Mouse (Mus musculus) B cell, adult 2 months (primary cell): Measurements from ENCODE around the gene Polr2j.
A peak's percentile ranks its signal among the peaks of the same experiment; 100 is the strongest.
"Not testable (repeated sequence)": the region's sequence is repeated elsewhere in the genome, so short reads cannot be mapped to it uniquely, and the experiment has no call there.

Source experiments
- DNase-seq, 2 experiments: peaks; one replicate each; pipeline ENCODE4 v3.0.0; 2022

Polr2j gene

DNA sequence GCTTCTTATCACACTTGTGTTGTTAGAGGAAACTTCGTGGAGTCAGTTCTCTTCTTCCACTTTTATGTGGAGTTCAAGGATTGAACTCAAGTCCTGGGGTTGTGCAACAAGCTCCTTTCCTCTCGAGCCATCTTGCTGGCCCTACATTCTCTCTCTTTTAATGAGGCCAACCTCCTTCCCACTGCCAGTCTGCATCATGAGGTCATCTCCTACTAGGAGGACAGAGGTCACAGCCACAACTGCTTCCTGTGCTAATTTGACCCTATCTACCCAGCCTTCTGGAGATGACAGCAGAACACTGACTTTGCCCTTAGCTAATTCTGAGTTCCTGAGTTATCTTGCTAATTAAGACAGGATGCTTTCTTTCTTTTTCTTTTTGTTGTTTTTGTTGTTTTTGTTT is 7.9 kb upstream of the Polr2j start:
- no peak for DNase-seq

DNA sequence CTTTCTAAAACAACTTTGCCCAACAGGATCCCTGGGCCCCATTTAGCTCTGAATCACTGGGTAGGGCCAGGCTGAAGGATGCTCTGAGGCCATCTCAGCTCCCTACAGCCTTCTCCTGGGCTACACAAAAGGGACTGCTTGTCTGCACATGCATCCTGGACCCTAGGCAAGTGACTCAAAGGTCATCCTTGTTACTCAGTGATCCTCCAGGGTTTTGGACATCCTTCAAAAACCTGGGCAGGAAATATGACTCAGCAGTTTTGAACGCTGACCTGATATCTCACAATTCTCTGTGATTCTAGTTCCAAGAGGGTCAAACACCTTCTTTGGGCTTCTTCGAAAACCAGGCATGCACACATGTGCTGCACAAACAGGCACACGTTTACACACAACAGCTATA is 7.4 kb upstream of the Polr2j start:
- no peak for DNase-seq

DNA sequence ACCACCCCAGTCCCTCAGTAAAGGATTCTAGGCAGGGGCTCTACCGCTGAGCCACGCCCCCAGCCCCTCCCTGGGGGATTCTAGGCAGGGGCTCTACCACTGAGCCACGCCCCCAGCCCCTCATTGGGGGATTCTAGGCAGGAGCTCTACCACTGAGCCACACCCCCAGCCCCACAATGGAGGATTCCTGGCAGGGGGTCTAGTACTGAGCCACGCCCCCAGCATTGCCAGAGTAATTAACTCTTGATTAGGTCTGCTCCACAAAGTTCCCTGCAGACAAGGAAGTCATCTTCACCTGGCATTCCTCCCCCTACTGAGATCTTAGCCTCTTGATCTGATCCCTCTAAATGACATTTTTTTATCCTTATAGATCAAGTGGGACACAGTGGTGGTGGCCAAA is 2.9 kb upstream of the Polr2j start:
- not testable (repeated sequence) for DNase-seq

DNA sequence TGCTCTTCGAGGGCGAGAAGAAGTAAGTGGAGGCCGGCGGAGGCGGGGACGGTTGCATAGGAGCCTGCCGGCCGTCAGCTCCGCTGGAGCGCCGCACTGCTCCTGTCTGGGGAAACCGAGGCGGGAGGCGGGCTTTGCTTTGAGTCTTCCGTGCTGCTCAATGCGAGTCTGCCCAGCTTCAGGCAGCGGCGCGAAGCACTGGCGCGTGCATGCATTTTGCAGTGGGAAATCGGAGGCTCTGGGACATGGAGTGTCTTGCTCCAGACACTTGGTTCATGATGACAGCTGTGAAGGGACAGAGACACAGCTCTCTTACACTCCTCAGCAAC is 317 bp downstream of the Polr2j start:
- DNase-seq, result no peak

DNA sequence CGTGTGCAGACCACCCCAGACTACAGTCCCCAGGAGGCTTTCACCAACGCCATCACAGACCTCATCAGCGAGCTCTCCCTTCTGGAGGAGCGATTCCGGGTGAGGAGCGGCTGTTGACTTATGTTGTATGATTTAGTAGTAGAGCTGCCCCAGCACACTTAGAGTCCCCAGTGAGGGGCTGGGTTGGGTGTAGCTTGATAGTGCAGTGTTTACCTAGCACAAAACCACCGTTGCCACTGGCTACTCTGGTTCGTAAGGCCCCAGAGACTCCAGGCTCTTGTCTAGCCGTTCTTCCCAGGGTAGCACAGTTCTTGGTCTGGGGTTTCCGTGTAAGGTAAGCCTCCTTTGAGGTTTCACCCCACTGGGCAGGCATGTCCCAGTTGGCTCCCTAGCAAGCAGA is 5.7 kb downstream of the Polr2j start:
- DNase-seq, result no peak

DNA sequence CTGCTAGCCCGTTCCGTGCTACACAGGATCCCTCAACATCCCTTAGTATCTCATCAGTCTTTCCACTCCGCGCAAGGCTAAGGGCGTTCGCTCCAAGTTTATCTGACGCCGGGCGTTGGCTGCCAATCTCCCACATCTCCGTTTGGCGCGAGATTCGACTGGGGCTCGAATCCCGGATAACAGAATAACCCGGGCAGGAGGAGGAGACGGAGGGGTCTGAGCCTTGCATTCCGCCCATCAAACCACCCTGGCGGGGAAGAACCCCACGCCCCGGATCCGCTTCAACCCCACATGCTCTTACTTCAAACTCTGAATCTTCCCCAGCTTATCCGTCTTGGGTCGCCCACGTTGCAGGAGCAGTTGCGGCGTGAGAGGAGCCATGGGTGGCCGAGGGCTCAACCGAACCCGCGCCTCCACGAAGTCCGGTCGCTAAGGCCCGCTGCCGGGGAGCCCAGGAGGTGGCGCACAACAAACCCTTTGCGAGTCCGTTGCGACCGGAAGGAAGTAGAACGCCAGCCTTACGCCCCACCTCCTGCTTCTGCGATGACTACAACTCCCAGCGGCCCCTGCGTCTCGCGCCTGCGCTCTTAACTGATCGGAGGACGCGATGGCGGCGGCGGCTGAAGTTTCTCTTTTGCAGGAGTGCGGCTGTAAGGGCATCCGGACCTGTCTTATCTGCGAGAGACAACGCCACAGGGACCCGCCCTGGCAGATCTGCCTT is 19.3 kb downstream of the Polr2j start, which contains the start of the genes Lrwd1 and Alkbh4:
Gene Lrwd1, minus strand, starts transcription at position 504 of the 721 bp plus-strand sequence.
Gene Alkbh4, plus strand, starts transcription at position 576 of the 721 bp plus-strand sequence.
- peak; percentile 96 to 97 for DNase-seq

DNA sequence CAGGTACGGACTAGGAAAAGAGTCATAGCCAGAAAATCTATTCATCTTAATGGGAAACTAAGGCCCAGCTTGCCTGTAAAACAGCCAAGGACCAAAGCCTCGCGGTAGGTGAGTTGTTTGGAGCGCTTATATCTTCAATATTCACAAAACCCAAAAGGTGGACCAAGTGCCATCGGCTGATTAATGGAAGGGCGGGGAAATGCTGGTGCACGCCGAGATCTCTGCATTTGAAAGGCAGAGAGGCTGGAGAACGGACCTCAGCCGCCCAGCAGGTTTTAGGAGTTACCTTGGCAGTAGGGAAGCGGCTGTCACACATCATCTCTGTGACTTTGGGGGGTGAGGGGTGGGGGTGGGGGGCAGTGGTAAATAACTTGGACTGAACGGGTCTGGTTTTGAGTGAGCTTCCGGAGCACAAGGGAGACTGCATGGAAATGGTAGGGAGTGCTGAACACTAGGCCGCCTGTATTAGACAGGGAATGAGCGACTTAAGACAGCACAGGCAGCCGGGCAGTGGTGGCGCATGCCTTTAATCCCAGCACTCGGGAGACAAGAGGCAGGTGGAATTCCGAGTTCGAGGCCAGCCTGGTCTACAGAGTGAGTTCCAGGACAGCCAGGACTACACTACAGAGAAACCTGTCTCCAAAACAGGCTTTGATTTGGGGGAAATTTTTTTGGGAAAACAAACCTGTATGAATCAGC is 20.0 kb downstream of the Polr2j start:
- no peak for DNase-seq

DNA sequence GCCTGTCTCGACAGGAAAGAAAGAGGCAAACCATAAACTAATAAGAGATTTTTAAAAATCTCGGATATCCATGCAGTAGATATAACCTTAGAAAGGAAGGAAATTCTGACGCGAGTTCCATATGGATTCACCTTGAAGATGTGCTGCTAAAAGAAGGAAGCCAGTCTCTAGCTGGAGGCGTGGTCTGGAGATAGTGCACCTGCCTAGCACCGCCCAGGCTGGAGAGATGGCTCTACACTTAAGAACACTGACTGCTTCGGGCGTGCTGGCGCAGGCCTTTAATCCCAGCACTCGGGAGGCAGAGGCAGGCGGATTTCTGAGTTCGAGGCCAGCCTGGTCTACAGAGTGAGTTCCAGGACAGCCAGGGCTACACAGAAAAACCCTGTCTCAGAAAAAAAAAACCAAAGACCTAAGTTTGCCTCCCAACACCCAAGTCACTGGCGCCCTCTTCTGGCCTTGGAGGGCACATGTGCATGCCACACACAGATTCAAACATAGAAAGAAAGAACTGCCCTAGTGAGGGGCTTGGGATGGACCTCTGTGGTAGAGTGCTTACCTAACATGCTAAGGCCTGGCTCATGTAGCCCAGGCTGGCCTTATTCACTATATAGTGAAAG is 21.3 kb downstream of the Polr2j start:
- peak; percentile 78 to 79 for DNase-seq

DNA sequence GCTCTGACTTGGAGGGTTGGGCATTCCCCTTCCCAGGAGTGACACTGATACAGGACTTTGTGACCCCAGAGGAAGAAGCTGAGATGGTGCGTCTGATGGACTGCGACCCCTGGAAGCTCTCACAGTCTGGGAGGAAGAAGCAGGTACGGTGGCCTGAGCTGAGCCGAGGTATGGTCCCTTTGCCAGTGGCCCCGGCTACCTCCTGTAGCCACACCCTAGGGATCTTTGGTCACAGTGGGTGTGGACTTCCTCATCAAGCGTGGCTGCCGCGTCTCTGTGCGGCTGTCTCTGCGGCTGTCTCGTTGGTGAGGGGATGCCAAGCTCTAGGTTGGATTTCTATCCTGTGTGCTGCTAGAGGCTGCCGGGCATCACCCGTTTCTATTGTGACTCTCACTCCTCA is 23.0 kb downstream of the Polr2j start:
- no peak for DNase-seq

DNA sequence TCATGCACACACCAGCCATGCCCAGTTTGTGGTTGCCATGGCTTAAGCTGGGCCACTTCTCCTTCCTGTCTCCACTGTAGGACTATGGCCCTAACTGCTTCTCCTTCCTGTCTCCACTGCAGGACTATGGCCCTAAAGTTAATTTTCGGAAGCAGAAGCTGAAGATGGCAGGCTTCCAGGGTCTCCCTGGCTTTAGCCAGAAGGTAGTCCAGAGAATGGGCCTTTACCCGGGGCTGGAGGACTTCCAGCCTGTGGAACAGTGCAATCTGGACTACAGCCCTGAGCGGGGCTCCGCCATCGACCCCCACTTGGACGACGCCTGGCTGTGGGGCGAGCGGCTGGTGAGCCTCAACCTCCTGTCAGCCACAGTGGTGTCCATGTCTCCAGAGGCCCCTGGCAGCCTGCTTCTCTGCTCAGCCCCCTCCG is 23.6 kb downstream of the Polr2j start:
- DNase-seq, result no peak

DNA sequence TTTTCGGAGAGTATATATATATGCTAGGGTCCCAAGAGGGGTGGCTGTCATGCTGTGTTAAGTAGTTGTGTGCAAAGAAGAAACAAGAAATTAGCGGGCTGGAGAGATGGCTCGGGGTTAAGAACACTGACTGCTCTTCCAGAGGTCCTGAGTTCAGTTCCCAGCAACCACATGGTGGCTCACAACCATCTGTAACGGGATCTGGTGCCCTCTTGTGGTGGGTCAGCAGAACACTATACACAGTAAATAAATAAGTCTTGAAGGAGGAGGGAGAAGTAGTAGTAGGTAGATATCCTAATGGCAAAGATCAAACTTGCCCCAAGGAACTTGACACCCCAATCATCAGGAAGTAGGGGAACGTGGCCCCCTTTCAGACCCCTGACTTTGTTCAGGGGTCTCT is 26.3 kb downstream of the Polr2j start:
- DNase-seq, result peak; percentile 50

DNA sequence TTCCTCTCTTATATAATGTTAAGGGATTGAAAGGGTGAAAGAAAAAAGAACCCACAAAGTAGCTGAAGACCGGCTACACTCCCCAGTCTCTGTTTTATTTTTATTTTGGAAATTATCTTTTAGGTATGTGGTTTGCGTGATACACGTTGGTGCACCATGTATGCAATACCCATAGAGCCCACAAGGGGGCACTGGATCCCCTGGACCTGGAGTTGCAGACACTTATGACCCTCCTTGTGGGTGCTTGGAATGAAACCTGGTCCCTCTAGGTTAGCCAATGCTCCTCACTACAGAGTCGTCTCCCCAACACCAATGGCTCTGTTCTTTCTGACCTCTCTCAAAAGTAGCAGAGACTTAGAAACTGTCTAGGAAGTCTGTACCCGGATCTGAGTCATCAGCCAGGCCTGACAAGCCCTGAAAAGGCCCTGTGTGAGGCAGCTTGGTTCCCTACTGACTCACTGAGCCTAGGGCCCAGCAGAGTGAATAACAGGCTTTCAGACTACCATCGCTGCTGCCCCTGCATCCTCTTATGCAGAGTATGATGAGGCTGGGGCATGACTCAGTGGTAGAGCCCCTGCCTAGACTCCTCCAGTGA is 26.8 kb downstream of the Polr2j start:
- peak; percentile 65 for DNase-seq

DNA sequence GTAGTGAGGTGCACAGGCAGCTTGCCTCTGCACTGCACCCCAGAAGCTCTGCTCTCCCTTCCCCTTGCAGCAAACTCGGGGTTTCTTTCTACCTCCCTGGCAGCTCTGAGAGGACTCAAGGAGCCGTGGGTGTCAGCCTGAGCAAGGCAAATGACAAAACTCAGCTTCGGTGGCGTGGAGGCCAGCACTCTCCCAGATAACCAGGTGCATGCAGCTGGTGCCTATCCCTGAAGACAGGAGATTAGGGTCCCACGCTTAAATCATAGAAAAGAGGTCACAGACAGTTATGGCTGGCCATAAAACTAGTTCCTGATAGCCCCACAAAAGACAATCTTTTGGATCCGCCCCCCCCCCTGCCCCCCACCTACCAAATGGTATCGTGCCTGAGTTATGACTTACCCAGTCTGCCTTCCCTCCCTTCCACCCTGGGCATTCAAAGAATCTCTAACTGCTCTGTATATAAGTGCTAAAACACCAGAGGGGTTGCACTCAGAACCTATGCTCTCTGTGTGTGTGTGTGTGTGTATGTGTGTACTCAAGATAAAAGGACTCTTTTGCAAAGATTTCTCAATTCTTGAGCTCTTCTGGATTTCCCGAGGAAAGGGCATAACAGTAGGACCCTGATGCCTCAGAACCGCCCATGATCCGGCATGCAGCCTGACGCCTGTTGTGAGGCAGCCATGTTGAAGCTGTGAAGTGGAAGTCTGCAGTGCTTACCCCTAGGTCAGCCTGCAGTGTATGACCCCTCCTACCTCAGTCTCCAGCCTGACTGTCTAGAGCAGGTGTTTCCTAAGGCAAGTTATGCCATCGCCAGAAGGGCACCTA is 28.4 kb downstream of the Polr2j start:
- DNase-seq, result no peak

DNA sequence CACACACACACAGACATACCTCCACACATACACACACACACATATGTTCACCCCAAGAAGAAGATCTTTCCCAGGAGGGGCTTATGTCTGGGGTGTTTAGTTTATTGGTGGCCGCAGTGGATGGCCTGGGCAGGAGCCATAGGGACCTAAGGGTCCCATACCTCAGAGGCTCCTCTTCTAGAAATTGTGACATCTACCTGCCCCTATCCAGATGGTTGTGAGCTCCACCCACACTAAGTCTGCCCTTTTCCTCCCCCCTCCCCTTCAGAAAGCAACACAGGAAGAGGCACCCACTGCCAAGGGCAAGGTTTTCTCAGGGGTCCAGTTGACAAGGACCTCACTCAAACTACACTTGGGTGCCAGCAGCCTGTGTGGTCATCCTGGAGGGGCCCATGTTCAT is 30.5 kb downstream of the Polr2j start:
- DNase-seq, result peak; percentile 36 to 42

DNA sequence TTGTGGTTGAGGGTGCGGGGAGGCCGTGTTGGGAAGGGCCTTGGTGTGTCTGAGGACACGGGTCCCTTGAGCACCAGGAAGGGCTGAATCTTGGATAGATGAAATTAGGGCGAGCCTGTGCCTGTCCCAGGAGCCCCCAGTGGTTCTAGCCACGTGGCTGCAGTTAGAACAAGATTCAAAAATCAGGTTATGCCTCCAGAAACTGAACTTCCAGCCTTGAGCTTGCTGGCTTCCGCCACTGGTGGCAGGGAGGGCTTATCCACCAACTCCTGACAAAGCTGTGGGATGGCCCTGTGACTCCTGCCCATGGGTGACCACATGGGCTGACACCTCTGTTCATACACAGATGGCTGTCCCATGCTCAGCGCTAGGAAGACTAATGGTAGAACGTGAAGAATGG is 31.3 kb downstream of the Polr2j start:
- DNase-seq, result no peak

DNA sequence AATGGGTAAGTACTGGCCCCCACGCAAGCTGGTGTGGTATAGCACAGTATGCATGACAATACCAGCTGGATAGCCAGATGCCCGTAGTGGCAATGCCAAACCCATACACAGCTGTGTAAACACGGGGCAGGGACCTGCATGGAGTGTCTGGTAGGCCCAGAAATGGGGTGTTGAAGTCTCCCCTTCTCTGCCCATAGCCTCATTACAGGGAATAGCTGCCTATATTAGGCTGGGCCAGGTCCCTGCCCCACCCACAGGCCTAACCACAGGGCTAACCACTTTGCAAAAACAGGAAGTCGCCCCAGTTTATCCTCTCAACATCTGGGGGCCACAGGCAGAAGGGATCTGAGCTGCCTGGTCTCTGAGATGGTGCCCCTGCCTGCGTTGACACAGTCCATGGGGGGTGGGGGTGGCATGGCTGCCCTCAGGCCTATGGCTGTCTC is 32.7 kb downstream of the Polr2j start:
- peak; percentile 51 to 55 for DNase-seq

DNA sequence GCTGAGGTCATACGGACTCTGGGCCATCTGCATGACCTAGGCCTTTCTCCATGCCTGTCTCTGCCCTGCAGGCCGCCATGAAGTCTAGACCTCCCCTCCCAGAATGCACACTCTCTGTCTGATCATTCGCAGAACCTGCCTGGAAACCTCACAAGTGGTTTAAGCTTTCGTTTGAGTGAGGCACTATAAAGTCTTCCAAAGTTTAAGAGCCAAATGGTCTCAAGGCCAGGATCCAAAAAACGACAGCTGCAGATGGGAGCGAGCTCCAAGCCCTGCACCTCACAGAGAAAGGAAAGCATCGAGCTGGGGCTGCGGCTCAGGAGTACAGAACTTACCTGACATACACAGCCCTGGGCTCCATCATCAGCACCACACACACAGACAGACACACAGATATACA is 35.9 kb downstream of the Polr2j start:
- DNase-seq, result no peak

DNA sequence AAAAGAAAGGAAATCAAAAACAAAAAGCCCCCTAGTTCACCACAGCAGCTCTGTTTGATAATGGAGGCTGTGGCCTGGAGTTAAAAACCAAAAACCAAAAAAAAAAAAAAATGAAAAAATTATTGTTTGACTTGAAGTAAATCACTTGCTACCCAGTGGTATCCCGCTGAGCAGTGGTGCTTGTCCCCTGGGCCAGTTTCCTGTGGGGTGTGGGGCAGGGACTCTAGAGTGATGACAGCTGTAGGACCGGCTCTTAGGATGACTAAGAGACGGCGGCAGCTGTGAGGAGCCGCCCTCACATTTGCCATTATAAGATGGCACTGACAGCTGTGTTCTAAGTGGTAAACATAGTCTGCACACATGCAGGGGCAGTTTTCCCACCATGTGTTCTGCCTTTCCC is 39.0 kb downstream of the Polr2j start:
- DNase-seq, result no peak

DNA sequence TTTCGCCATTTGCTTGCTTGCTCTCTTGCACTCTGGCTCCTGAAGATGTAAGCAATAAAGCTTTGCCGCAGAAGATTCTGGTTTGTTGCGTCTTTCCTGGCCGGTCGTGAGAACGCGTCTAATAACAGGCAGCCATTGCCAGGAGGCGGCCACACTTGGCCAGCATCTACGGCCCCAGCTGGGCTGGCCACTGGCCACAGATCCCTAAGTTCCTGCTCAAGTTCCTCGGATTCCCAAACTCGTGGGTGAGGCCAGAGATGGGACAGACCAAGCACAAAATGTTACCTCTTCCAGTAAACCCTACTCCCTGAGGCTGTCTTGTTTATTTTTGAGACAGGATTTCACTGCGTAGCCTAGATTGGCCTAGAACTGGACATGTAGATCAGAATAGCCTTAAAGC is 43.7 kb downstream of the Polr2j start:
- not testable (repeated sequence) for DNase-seq

DNA sequence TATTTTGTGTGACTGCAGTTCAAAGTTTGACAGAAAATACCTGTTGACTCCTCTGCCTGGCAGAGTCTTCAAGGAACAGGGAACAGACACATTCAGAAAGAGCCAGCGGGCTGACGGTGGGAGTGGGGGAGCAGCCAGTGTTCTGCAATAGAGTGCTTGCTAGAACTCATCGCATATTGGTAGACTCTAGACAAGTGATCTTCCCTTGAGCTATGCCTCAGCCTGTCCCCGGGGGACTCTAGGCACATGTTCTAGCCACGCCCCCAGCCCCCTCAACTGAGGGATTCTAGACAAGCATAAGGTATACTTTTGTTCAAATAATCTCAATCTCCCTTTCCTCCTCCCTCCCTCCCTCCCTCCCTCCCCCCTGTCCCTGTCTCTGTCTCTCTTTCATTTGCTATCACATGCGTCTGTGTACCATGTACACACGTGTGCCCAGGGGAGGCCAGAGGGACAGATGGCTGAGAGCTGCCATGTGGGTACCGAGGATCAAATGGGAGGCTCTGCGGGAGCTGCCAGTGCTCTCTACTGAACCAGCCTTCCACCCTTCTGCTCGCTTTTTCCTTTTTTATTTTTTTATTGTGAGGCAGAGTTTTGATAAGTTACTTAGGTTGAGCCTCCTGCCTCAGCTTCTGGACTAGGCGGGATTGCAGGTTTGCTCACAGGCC is 47.5 kb downstream of the Polr2j start:
- DNase-seq, result no peak

DNA sequence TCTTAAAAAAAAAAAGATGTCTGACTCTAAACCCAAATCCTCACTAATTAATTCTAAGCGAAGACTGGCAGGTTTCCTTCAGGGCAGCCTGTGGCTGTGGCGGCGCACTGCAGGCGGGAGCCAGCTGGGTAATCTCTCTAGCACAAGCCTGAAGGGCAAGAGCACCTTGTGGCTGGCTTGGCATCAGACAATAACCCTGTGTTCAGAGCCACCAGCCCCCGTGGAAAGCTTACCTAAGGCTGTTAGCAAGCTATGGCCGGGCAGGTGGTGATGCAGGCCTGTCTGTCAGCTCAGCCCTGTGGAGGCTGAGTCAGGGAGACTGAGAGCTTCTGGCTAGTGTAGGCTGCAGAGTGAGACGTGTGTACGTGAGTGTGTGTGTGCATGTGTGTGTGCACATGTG is 48.8 kb downstream of the Polr2j start:
- DNase-seq, result no peak

DNA sequence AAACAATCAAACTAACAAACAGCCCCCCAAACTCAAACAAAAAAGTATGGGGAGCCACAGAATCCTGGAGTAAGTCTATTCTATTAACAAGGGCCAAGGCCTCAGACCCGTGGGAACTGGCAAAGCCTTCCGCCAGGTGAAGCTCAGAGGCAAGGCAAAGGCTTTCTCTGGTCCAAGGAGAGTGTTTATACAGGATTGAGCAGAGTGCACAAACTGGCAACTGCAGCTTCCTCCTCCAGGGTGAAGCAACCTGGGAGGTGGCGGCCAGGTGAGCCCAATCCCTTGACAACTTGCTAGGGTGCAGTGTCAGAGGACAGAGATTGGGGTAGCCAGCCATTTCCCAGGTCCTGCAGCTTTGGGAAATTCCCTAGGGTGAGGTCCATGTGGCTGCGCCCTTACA is 50.9 kb downstream of the Polr2j start:
- DNase-seq, result no peak
